ENCODE assay signal across 8 mouse cellular contexts in the genomic region with DNA sequence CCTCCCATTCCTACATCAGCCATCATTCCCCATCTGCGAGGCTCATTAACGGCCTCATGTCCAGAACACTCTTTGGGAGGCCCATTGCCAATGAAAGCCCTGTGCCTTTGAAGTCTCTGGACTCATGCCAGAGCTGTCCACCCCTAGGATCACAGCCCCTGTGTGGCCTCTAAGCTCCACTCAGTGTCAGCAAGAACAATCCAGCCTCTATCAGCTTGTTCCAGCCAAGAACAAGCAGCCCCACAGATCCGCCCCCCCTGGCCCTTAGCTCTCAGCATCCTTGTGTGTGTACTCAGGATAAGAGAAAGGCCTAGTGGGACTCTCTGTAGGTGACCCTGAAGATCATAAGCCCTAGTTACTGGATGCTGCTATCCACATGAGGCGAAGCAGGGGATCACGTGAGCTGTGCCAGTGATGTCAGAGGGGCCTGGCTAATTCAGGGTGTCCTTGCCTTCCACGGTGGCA.
DNase-seq lines count a peak whose midpoint lies in the region; ATAC-seq lines count a peak whose summit lies in the region.

No protein-coding gene starts in this region.

- no peaks in the 10 kb centered on the region for H3K36me3 ChIP-seq in intestine, embryonic 14.5 days (ENCODE audit: control insufficient read depth, insufficient read depth, low read length)

- intact Hi-C loops in left cerebral cortex, postnatal 4 days (cut with DNase I) = no loop called here

- 64% methylated on average over 6 of the region's 6 CpGs for WGBS in intestine, embryonic 14.5 days

- peak; percentile 55 for ATAC-seq in intestine, embryonic 14.5 days (replicated peaks; ENCODE audit: low FRiP score, low TSS enrichment, low read depth)
- no peak for ATAC-seq in megakaryocyte-erythroid progenitor cell, adult 5-6 weeks (replicated peaks; ENCODE audit: low FRiP score, low TSS enrichment, poor library complexity, severe bottlenecking)

- no peak overlapping the region for H3K9ac ChIP-seq in intestine, embryonic 14.5 days (ENCODE audit: low read length)

- no peak overlapping the region for H3K4me2 ChIP-seq in intestine, embryonic 14.5 days (ENCODE audit: low read length)

- H3K9me3 ChIP-seq in intestine, embryonic 14.5 days (ENCODE audit: control insufficient read depth, low read length) = no peaks in the 10 kb centered on the region

- H3K4me1 ChIP-seq in intestine, embryonic 14.5 days (replicated peaks; ENCODE audit: control insufficient read depth, insufficient read depth, low read length) = 0 out of 2 replicates have a peak, but pooled peaks cover 3% of the 10 kb centered on the region

- H3K4me3 ChIP-seq in intestine, embryonic 14.5 days (ENCODE audit: low read depth, low read length) = no peak overlapping the region

- no peaks in the 10 kb centered on the region for H3K27me3 ChIP-seq in intestine, embryonic 14.5 days (replicated peaks; ENCODE audit: control insufficient read depth, insufficient read depth, low read length)

- H3K27ac ChIP-seq in intestine, embryonic 14.5 days (ENCODE audit: low read depth) = no peak overlapping the region

- peak; percentile 62 for DNase-seq in left cerebral cortex, postnatal 4 days
- DNase-seq in left cerebral cortex, adult 8-10 months (ENCODE audit: low spot score in 2 of 2) = no peak
- peak; percentile 98 for DNase-seq in heart, adult 11 months
- no peak for DNase-seq in intestine, embryonic 14.5 days (ENCODE audit: low spot score)
- peak; percentile 66 for DNase-seq in retina, embryonic 14.5 days (ENCODE audit: low spot score)
- DNase-seq in spleen, postnatal 10 days (ENCODE audit: low spot score in 2 of 2) = no peak
- no peak for DNase-seq in right cerebral cortex, adult 2 months (ENCODE audit: low spot score in 2 of 2)

Comparison
In these comparisons a context has a peak if more than half of its experiments do, and no peak if none do; other contexts are left out.
1. DNase-seq: peak in left cerebral cortex, postnatal 4 days (single experiment), heart, adult 11 months (single experiment) and retina, embryonic 14.5 days (single experiment); none in left cerebral cortex, adult 8-10 months (0 of 2), intestine, embryonic 14.5 days (single experiment), spleen, postnatal 10 days (0 of 2) and right cerebral cortex, adult 2 months (0 of 2).